12 mouse cellular contexts compared by ENCODE assay signal in genomic region chr11:5189239-5189933, GRCm38 (mm10). TPM values are rescaled to one million over a fixed set of nuclear protein-coding genes. Genes with fewer than 3 reads are reported as not detected.
A peak's percentile ranks its signal among the peaks of the same experiment; 100 is the strongest.
DNase-seq lines count a peak whose midpoint lies in the region; ATAC-seq and TF ChIP-seq lines count a peak whose summit lies in the region.
"Had no signal": no experiment of that assay in that cellular context is flagged by ENCODE, and none has a peak within 500 bp of the region (broad histone marks: within the 10 kb centered on the region; RNA-seq: fewer than 3 reads in every experiment).

No protein-coding gene starts in this region.

- H3K4me3 ChIP-seq in gastrocnemius, adult 2 months: no peak overlapping the region
- H3K4me3 ChIP-seq in intestine, embryonic 15.5 days (replicated peaks): no peak overlapping the region
- H3K4me3 ChIP-seq in intestine, embryonic 16.5 days (ENCODE audit: low read length): no peak overlapping the region
- H3K4me3 ChIP-seq in limb, embryonic 14.5 days (replicated peaks; ENCODE audit: low read length): no peak overlapping the region

- no peak for TF ChIP-seq CTCF in gastrocnemius, adult 2 months (IDR thresholded peaks at IDR 0.05)

- no peaks in the 10 kb centered on the region for H3K27me3 ChIP-seq in intestine, embryonic 15.5 days (replicated peaks)
- H3K27me3 ChIP-seq in intestine, embryonic 16.5 days (replicated peaks; ENCODE audit: control insufficient read depth, insufficient read depth, low read length): no peaks in the 10 kb centered on the region
- no peaks in the 10 kb centered on the region for H3K27me3 ChIP-seq in limb, embryonic 14.5 days (ENCODE audit: control insufficient read depth, insufficient read depth, low read length)

- H3K4me2 ChIP-seq in intestine, embryonic 15.5 days (replicated peaks): no peak overlapping the region
- H3K4me2 ChIP-seq in intestine, embryonic 16.5 days (ENCODE audit: low read depth, low read length): no peak overlapping the region
- no peak overlapping the region for H3K4me2 ChIP-seq in limb, embryonic 14.5 days (replicated peaks; ENCODE audit: low read depth, low read length, severe bottlenecking)

- peaks cover 2% of the 10 kb centered on the region; the same call in 1 of the 2 replicates for H3K36me3 ChIP-seq in intestine, embryonic 15.5 days
- H3K36me3 ChIP-seq in intestine, embryonic 16.5 days (ENCODE audit: control insufficient read depth, insufficient read depth, low read length): no peaks in the 10 kb centered on the region
- peaks cover 10% of the 10 kb centered on the region; the same call in 1 of the 2 replicates for H3K36me3 ChIP-seq in limb, embryonic 14.5 days (ENCODE audit: control insufficient read depth, insufficient read depth, low read length)

- no peak for TF ChIP-seq POLR2A in limb, embryonic 14.5 days (IDR thresholded peaks at IDR 0.05; ENCODE audit: borderline replicate concordance, extremely low read depth, insufficient read depth, insufficient read length)

- ATAC-seq in intestine, embryonic 15.5 days: 0 out of 2 replicates have a peak, but pooled peaks have one; percentile 28
- no peak for ATAC-seq in intestine, embryonic 16.5 days
- 0 out of 2 replicates have a peak, but pooled peaks have one; percentile 34 for ATAC-seq in limb, embryonic 14.5 days (ENCODE audit: low FRiP score, low read depth)

- peak overlapping the region; percentile 48 for H3K27ac ChIP-seq in gastrocnemius, adult 2 months
- peak overlapping the region; percentile 5; the same call in 1 of the 2 replicates for H3K27ac ChIP-seq in intestine, embryonic 15.5 days
- no peak overlapping the region; the same call in 1 of the 2 replicates for H3K27ac ChIP-seq in intestine, embryonic 16.5 days (ENCODE audit: low read length)
- no peak overlapping the region for H3K27ac ChIP-seq in limb, embryonic 14.5 days (replicated peaks; ENCODE audit: low read depth, low read length)

- intact Hi-C loops in gastrocnemius, adult 2 months (cut with DNase I): loop anchor here (10.0 kb wide), 1 partner anchor 255 kb away; the partner anchor contains the start of gene Znrf3
- intact Hi-C loops in gastrocnemius, postnatal 14 days (cut with DNase I; ENCODE audit: low total_unique reads): no loop called here

- H3K9me3 ChIP-seq in intestine, embryonic 15.5 days: no peaks in the 10 kb centered on the region
- H3K9me3 ChIP-seq in intestine, embryonic 16.5 days (ENCODE audit: control insufficient read depth, low read length): no peaks in the 10 kb centered on the region
- no peaks in the 10 kb centered on the region for H3K9me3 ChIP-seq in limb, embryonic 14.5 days (ENCODE audit: control insufficient read depth, low read length)

- H3K9ac ChIP-seq in intestine, embryonic 15.5 days: no peak overlapping the region
- no peak overlapping the region for H3K9ac ChIP-seq in intestine, embryonic 16.5 days (ENCODE audit: low read depth, low read length)
- no peak overlapping the region for H3K9ac ChIP-seq in limb, embryonic 14.5 days (ENCODE audit: low read depth, low read length, severe bottlenecking)

- peaks cover 15% of the 10 kb centered on the region for H3K4me1 ChIP-seq in intestine, embryonic 15.5 days (replicated peaks)
- H3K4me1 ChIP-seq in intestine, embryonic 16.5 days (ENCODE audit: control insufficient read depth, insufficient read depth, low read length): peaks cover 7% of the 10 kb centered on the region
- H3K4me1 ChIP-seq in limb, embryonic 14.5 days (ENCODE audit: control insufficient read depth, insufficient read depth, low read length): peaks cover under 1% of the 10 kb centered on the region; the same call in 1 of the 2 replicates

- DNase-seq in gastrocnemius, adult 2 months: no peak
- no peak for DNase-seq in gastrocnemius, postnatal 10 days
- peak; percentile 44 for DNase-seq in embryo, embryonic 10.5 days (ENCODE audit: low spot score)
- no peak for DNase-seq in limb, embryonic 14.5 days (ENCODE audit: low spot score)
- DNase-seq in thymus, postnatal 0 days (ENCODE audit: low spot score): no peak
- no peak for DNase-seq in gastrocnemius, postnatal 14 days
- DNase-seq: cerebellum, adult 9-10 months; kidney, postnatal 4 days; right cerebral cortex, postnatal 14 days; thymus, postnatal 36 days had no signal

- 67% methylated on average over 9 of the region's 9 CpGs for WGBS in intestine, embryonic 15.5 days
- WGBS in intestine, embryonic 16.5 days: 69% methylated on average over 9 of the region's 9 CpGs
- 71% methylated on average over 9 of the region's 9 CpGs for WGBS in limb, embryonic 14.5 days

RNA-seq across cellular contexts. Expression of gene Emid1, which starts 37.3 kb away (rescaled TPM):
- 10 to 100 TPM in 1 of 2 experiments, 1 to 10 TPM in 1; 5.4 to 10.9 TPM for total RNA-seq in gastrocnemius, adult 2 months (2021)
- 10 to 100 TPM; 15.2 to 16.3 TPM for total RNA-seq in gastrocnemius, postnatal 10 days (2021)
- polyA plus RNA-seq in intestine, embryonic 15.5 days (2015; fragmentation: Nextera tagmentation; extraction: Ambion mirVana): 94.4 and 105 TPM in 2 replicates
- polyA plus RNA-seq in intestine, embryonic 16.5 days (2015; fragmentation: Nextera tagmentation; extraction: Ambion mirVana): 112 and 120 TPM in 2 replicates
- polyA plus RNA-seq in limb, embryonic 14.5 days (2012; rRNA removed): 25.3 and 25.7 TPM in 2 replicates
- 30.9 and 32.2 TPM in 2 replicates for polyA plus RNA-seq in limb, embryonic 14.5 days (2014; fragmentation: Nextera tagmentation; extraction: Ambion mirVana)
- 46.1 and 51.0 TPM in 2 replicates for polyA plus RNA-seq in thymus, postnatal 0 days (2015; fragmentation: Nextera tagmentation; extraction: Ambion mirVana)
- total RNA-seq in gastrocnemius, postnatal 14 days (2021): 10 to 100 TPM; 11.9 to 15.8 TPM

Comparison
In these comparisons a context has a peak if more than half of its experiments do, and no peak if none do; other contexts are left out.
1. H3K27ac ChIP-seq: peak in gastrocnemius, adult 2 months (single experiment) and intestine, embryonic 15.5 days (single experiment); none in intestine, embryonic 16.5 days (single experiment) and limb, embryonic 14.5 days (single experiment).